ENCODE assay signal across 8 mouse cellular contexts in the genomic region with DNA sequence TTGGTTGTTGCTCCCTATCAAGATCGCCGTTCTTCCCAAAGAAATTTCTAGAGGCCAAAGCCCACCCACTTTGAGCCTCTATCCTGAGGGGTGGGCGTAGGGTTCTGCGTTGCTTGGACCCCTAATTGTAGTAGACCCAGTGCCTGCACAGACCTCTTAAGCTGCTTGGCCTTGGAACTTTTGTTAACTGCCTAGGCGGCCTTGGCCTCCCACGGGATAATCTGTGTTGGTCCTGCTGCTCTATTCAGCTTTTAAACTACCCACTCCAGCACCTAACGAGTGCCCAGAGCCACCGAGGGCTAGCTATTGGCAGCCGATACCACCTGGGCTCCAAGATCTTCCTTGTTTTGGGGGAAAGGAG. TPM values are rescaled to one million over a fixed set of nuclear protein-coding genes. Genes with fewer than 3 reads are reported as not detected.
DNase-seq lines count a peak whose midpoint lies in the region; ATAC-seq and TF ChIP-seq lines count a peak whose summit lies in the region.

No protein-coding gene starts in this region.

- no peaks in the 10 kb centered on the region for H3K36me3 ChIP-seq in kidney, embryonic 16.5 days (ENCODE audit: insufficient read depth, low read length)
- H3K36me3 ChIP-seq in embryonic facial prominence, embryonic 13.5 days: no peaks in the 10 kb centered on the region
- no peaks in the 10 kb centered on the region for H3K36me3 ChIP-seq in hindbrain, embryonic 16.5 days (ENCODE audit: control insufficient read depth, insufficient read depth, low read length)
- H3K36me3 ChIP-seq in midbrain, postnatal 0 days (ENCODE audit: insufficient read depth, low read length): no peaks in the 10 kb centered on the region

- no peaks in the 10 kb centered on the region for H3K27me3 ChIP-seq in kidney, embryonic 16.5 days (ENCODE audit: insufficient read depth, low read length)
- peaks cover 10% of the 10 kb centered on the region for H3K27me3 ChIP-seq in embryonic facial prominence, embryonic 13.5 days
- H3K27me3 ChIP-seq in hindbrain, embryonic 16.5 days (replicated peaks; ENCODE audit: control insufficient read depth, insufficient read depth, low read length): peaks cover 15% of the 10 kb centered on the region
- H3K27me3 ChIP-seq in midbrain, postnatal 0 days (ENCODE audit: insufficient read depth, low read length): peaks cover 13% of the 10 kb centered on the region; the same call in 1 of the 2 replicates

- no peak for ATAC-seq in kidney, embryonic 16.5 days (ENCODE audit: low FRiP score, low TSS enrichment)
- no peak for ATAC-seq in embryonic facial prominence, embryonic 13.5 days (ENCODE audit: insufficient number of reproducible peaks, insufficient read depth, low FRiP score, low TSS enrichment, low read depth)
- ATAC-seq in hindbrain, embryonic 16.5 days: no peak
- no peak for ATAC-seq in midbrain, postnatal 0 days (ENCODE audit: low FRiP score)

- WGBS in kidney, embryonic 16.5 days: 25% methylated on average over 9 of the region's 9 CpGs
- 17% methylated on average over 9 of the region's 9 CpGs for WGBS in embryonic facial prominence, embryonic 13.5 days
- 15% methylated on average over 9 of the region's 9 CpGs for WGBS in hindbrain, embryonic 16.5 days
- 13% methylated on average over 9 of the region's 9 CpGs for WGBS in midbrain, postnatal 0 days

- H3K4me3 ChIP-seq in kidney, embryonic 16.5 days (ENCODE audit: low read length): peak overlapping the region; percentile 41
- peak overlapping the region; percentile 44 for H3K4me3 ChIP-seq in embryonic facial prominence, embryonic 13.5 days
- H3K4me3 ChIP-seq in hindbrain, embryonic 16.5 days (ENCODE audit: low read length): peak overlapping the region; percentile 33
- peak overlapping the region; percentile 25; the same call in 1 of the 2 replicates for H3K4me3 ChIP-seq in midbrain, postnatal 0 days (ENCODE audit: low read depth, low read length)

- peak overlapping the region; percentile 54 for H3K4me2 ChIP-seq in kidney, embryonic 16.5 days (replicated peaks; ENCODE audit: low read depth, low read length)
- H3K4me2 ChIP-seq in embryonic facial prominence, embryonic 13.5 days: peak overlapping the region; percentile 77
- peak overlapping the region; percentile 55 for H3K4me2 ChIP-seq in hindbrain, embryonic 16.5 days (ENCODE audit: low read length)
- peak overlapping the region; percentile 52 for H3K4me2 ChIP-seq in midbrain, postnatal 0 days (ENCODE audit: low read depth, low read length, poor library complexity, severe bottlenecking)

- H3K9me3 ChIP-seq in kidney, embryonic 16.5 days (ENCODE audit: low read length): no peaks in the 10 kb centered on the region
- no peaks in the 10 kb centered on the region for H3K9me3 ChIP-seq in embryonic facial prominence, embryonic 13.5 days
- no peaks in the 10 kb centered on the region for H3K9me3 ChIP-seq in hindbrain, embryonic 16.5 days (ENCODE audit: control insufficient read depth, low read length)
- H3K9me3 ChIP-seq in midbrain, postnatal 0 days (ENCODE audit: low read length): no peaks in the 10 kb centered on the region

- peaks cover 24% of the 10 kb centered on the region for H3K4me1 ChIP-seq in kidney, embryonic 16.5 days (ENCODE audit: insufficient read depth, low read length)
- H3K4me1 ChIP-seq in embryonic facial prominence, embryonic 13.5 days: peaks cover 29% of the 10 kb centered on the region
- H3K4me1 ChIP-seq in hindbrain, embryonic 16.5 days (ENCODE audit: control insufficient read depth, insufficient read depth, low read depth, low read length): peaks cover 14% of the 10 kb centered on the region
- H3K4me1 ChIP-seq in midbrain, postnatal 0 days (ENCODE audit: insufficient read depth, low read length): peaks cover 5% of the 10 kb centered on the region

- no peak for TF ChIP-seq CTCF in midbrain, postnatal 0 days (IDR thresholded peaks at IDR 0.05)

- peak overlapping the region; percentile 34 for H3K27ac ChIP-seq in kidney, embryonic 16.5 days (ENCODE audit: low read length)
- H3K27ac ChIP-seq in embryonic facial prominence, embryonic 13.5 days: peak overlapping the region; percentile 69
- no peak overlapping the region for H3K27ac ChIP-seq in hindbrain, embryonic 16.5 days (ENCODE audit: low read depth, low read length)
- no peak overlapping the region for H3K27ac ChIP-seq in midbrain, postnatal 0 days (ENCODE audit: low read depth, low read length)

- peak overlapping the region; percentile 66 for H3K9ac ChIP-seq in kidney, embryonic 16.5 days (replicated peaks; ENCODE audit: low read length)
- peak overlapping the region; percentile 71 for H3K9ac ChIP-seq in embryonic facial prominence, embryonic 13.5 days
- peak overlapping the region; percentile 36; the same call in 1 of the 2 replicates for H3K9ac ChIP-seq in hindbrain, embryonic 16.5 days (ENCODE audit: low read depth, low read length)
- no peak overlapping the region for H3K9ac ChIP-seq in midbrain, postnatal 0 days (replicated peaks; ENCODE audit: low read length, poor library complexity, severe bottlenecking)

- DNase-seq in kidney, postnatal 36 days: no peak
- no peak for DNase-seq in midbrain, postnatal 0 days (ENCODE audit: low spot score)
- no peak for DNase-seq in thymus, postnatal 25 days
- DNase-seq in B cell, adult 2 months: no peak
- DNase-seq in thymus, postnatal 10 days (ENCODE audit: low spot score in 2 of 2): no peak

RNA-seq across cellular contexts. Expression of a gene that starts 3.5 kb away (rescaled TPM):
- polyA plus RNA-seq in kidney, embryonic 16.5 days (2015; fragmentation: Nextera tagmentation; extraction: Ambion mirVana): 5.5 and 6.6 TPM in 2 replicates
- polyA plus RNA-seq in embryonic facial prominence, embryonic 13.5 days (2015; fragmentation: Nextera tagmentation; extraction: Ambion mirVana): 5.2 and 6.9 TPM in 2 replicates
- 4.1 and 4.7 TPM in 2 replicates for polyA plus RNA-seq in hindbrain, embryonic 16.5 days (2015; fragmentation: Nextera tagmentation; extraction: Ambion mirVana)
- total RNA-seq in midbrain, postnatal 0 days (2014; rRNA removed): 15.5 and 19.1 TPM in 2 replicates
- polyA plus RNA-seq in midbrain, postnatal 0 days (2015; fragmentation: Nextera tagmentation; extraction: Ambion mirVana): 3.2 and 4.5 TPM in 2 replicates

RNA-seq across cellular contexts. Expression of a gene that starts 11.1 kb away (rescaled TPM):
- polyA plus RNA-seq in kidney, embryonic 16.5 days (2015; fragmentation: Nextera tagmentation; extraction: Ambion mirVana): 28.7 and 29.9 TPM in 2 replicates
- polyA plus RNA-seq in embryonic facial prominence, embryonic 13.5 days (2015; fragmentation: Nextera tagmentation; extraction: Ambion mirVana): 16.6 and 17.4 TPM in 2 replicates
- 14.2 and 16.4 TPM in 2 replicates for polyA plus RNA-seq in hindbrain, embryonic 16.5 days (2015; fragmentation: Nextera tagmentation; extraction: Ambion mirVana)
- 21.8 and 22.9 TPM in 2 replicates for total RNA-seq in midbrain, postnatal 0 days (2014; rRNA removed)
- 17.5 and 21.8 TPM in 2 replicates for polyA plus RNA-seq in midbrain, postnatal 0 days (2015; fragmentation: Nextera tagmentation; extraction: Ambion mirVana)

RNA-seq across cellular contexts. Expression of a gene that starts 11.1 kb away (rescaled TPM):
- polyA plus RNA-seq in kidney, embryonic 16.5 days (2015; fragmentation: Nextera tagmentation; extraction: Ambion mirVana): 8.2 and 8.7 TPM in 2 replicates
- 5.3 and 7.2 TPM in 2 replicates for polyA plus RNA-seq in embryonic facial prominence, embryonic 13.5 days (2015; fragmentation: Nextera tagmentation; extraction: Ambion mirVana)
- polyA plus RNA-seq in hindbrain, embryonic 16.5 days (2015; fragmentation: Nextera tagmentation; extraction: Ambion mirVana): 4.7 and 4.9 TPM in 2 replicates
- 9.4 and 9.7 TPM in 2 replicates for total RNA-seq in midbrain, postnatal 0 days (2014; rRNA removed)
- 4.7 and 4.9 TPM in 2 replicates for polyA plus RNA-seq in midbrain, postnatal 0 days (2015; fragmentation: Nextera tagmentation; extraction: Ambion mirVana)

RNA-seq across cellular contexts. Expression of a gene that starts 19.7 kb away (rescaled TPM):
- polyA plus RNA-seq in kidney, embryonic 16.5 days (2015; fragmentation: Nextera tagmentation; extraction: Ambion mirVana): 11.3 and 11.8 TPM in 2 replicates
- 15.0 and 16.2 TPM in 2 replicates for polyA plus RNA-seq in embryonic facial prominence, embryonic 13.5 days (2015; fragmentation: Nextera tagmentation; extraction: Ambion mirVana)
- polyA plus RNA-seq in hindbrain, embryonic 16.5 days (2015; fragmentation: Nextera tagmentation; extraction: Ambion mirVana): 27.7 and 30.2 TPM in 2 replicates
- total RNA-seq in midbrain, postnatal 0 days (2014; rRNA removed): 46.3 and 57.8 TPM in 2 replicates
- polyA plus RNA-seq in midbrain, postnatal 0 days (2015; fragmentation: Nextera tagmentation; extraction: Ambion mirVana): 38.0 and 40.5 TPM in 2 replicates

RNA-seq across cellular contexts. Expression of a gene that starts 58.4 kb away (rescaled TPM):
- polyA plus RNA-seq in kidney, embryonic 16.5 days (2015; fragmentation: Nextera tagmentation; extraction: Ambion mirVana): 2.4 and 3.4 TPM in 2 replicates
- 1.7 and 2.4 TPM in 2 replicates for polyA plus RNA-seq in embryonic facial prominence, embryonic 13.5 days (2015; fragmentation: Nextera tagmentation; extraction: Ambion mirVana)
- polyA plus RNA-seq in hindbrain, embryonic 16.5 days (2015; fragmentation: Nextera tagmentation; extraction: Ambion mirVana): 7.6 and 8.6 TPM in 2 replicates
- 12.0 and 14.3 TPM in 2 replicates for total RNA-seq in midbrain, postnatal 0 days (2014; rRNA removed)
- 7.3 and 9.5 TPM in 2 replicates for polyA plus RNA-seq in midbrain, postnatal 0 days (2015; fragmentation: Nextera tagmentation; extraction: Ambion mirVana)

Comparison
In these comparisons a context has a peak if more than half of its experiments do, and no peak if none do; other contexts are left out.
1. H3K27ac ChIP-seq: peak in kidney, embryonic 16.5 days (single experiment) and embryonic facial prominence, embryonic 13.5 days (single experiment); none in hindbrain, embryonic 16.5 days (single experiment) and midbrain, postnatal 0 days (single experiment).
2. Peak in every context shown above with its lines, with median percentiles within 50 percentile points of each other: H3K4me2 ChIP-seq and H3K4me3 ChIP-seq.